Mouse (Mus musculus) testis, adult 2 months (tissue): ENCODE results near the gene Frat2.

Experiments
- CTCF ChIP-seq: fragments of 200-500 bp; IDR thresholded peaks from 2 replicates; pipeline ENCODE4 v1.5.1; 2012; ENCODE audit warnings: low read depth, mild to moderate bottlenecking, inconsistent platforms, low read length, moderate library complexity; ENCODE audit not compliant: control insufficient read depth, insufficient read depth, insufficient replicate concordance
- POLR2A ChIP-seq: fragments of 200-500 bp; IDR thresholded peaks from 2 replicates; pipeline ENCODE4 v1.6.1; 2012; ENCODE audit warnings: low read depth, mild to moderate bottlenecking, inconsistent platforms, low read length, moderate library complexity; ENCODE audit not compliant: control insufficient read depth

DNA sequence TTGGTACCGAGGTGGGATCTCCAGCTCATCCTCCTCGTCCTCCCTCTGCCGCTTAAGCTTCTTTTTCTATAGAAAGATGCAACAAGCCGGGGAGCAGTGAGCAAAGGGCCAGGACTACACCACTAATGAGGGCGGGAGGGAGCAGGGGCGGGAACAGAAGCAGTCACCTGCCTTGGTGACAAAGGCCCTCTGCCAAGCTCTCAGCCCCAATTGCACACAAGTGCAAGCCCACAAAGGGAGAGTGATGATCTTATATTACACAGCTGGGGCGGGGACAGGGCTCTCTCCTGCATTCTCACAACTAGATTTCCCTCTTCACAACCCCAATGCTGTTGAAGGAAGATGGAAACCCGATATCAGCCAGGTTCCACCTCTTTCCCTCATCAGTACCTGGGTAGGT lies 18.8 kb upstream of the Frat2 start:
- TF ChIP-seq POLR2A (no peak), CTCF (no peak)
